Mouse (Mus musculus) liver, embryonic 14.5 days (tissue): ENCODE measurements around the gene Lgals7.

Source experiments
- CTCF ChIP-seq: IDR thresholded peaks from 2 replicates; pipeline ENCODE4 v1.5.1; 2016; ENCODE audit warnings: antibody characterized with exemption, low read depth, control low read depth
- EP300 ChIP-seq: IDR thresholded peaks from 2 replicates; pipeline ENCODE4 v1.6.1; 2016; ENCODE audit warnings: antibody characterized with exemption, low read depth

DNA sequence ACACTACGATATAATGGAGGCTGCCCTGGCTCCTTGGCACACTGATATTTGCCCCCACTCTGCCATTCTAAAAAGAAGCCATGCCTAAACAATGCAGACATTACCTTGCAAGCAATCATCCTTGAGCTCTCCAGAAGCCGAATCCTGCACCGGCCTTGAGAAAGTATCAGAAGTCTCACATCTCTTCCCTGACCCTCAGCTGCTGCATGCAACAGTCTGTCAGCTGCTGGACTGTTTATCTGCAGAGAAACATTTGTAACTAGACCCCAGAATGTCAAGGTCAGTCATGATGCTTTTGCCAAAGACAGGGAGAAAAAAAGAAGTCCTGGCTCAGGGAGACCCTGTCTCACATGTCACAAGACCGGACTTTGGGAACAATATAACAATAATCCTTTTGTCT lies 12.4 kb downstream of the Lgals7 start:
- TF ChIP-seq CTCF (no peak), EP300 (no peak)
